Comparison of ENCODE assay signal across 8 mouse cellular contexts in genomic region chr14:31830571-31831369, GRCm38 (mm10). TPM values are rescaled to one million over a fixed set of nuclear protein-coding genes. Genes with fewer than 3 reads are reported as not detected.
DNase-seq lines count a peak whose midpoint lies in the region; ATAC-seq and TF ChIP-seq lines count a peak whose summit lies in the region.

Ankrd28 (minus strand) TSS chr14:31830651.

- peak; percentile 95 for DNase-seq in A20 (ENCODE audit: low read depth, low spot score)
- DNase-seq in heart, adult 9 months (ENCODE audit: low spot score in 2 of 2): peak; percentile 93
- DNase-seq in monocyte, adult 2 months (ENCODE audit: low read depth in 1 of 2, low spot score in 2 of 2): peak; percentile 60 to 81
- peak; percentile 94 to 95 for DNase-seq in spleen, postnatal 36 days (ENCODE audit: low spot score in 2 of 2)

- under 1% methylated on average over 59 of the region's 81 CpGs for WGBS in kidney, embryonic 14.5 days
- under 1% methylated on average over 67 of the region's 81 CpGs for WGBS in limb, embryonic 15.5 days

- H3K4me1 ChIP-seq in bone marrow macrophage, adult 2 months (ENCODE audit: control insufficient read depth, insufficient read depth, low read length): peaks cover 6% of the 10 kb centered on the region; the same call in 1 of the 2 replicates
- H3K4me1 ChIP-seq in embryonic fibroblast, embryonic 13.5 days (ENCODE audit: control insufficient read depth, insufficient read depth, low read length): no peaks in the 10 kb centered on the region
- H3K4me1 ChIP-seq in kidney, embryonic 14.5 days (ENCODE audit: control insufficient read depth, insufficient read depth, low read length): peaks cover 3% of the 10 kb centered on the region; the same call in 1 of the 2 replicates
- peaks cover 6% of the 10 kb centered on the region; the same call in 1 of the 2 replicates for H3K4me1 ChIP-seq in limb, embryonic 15.5 days

- TF ChIP-seq CTCF in bone marrow macrophage, adult 2 months (IDR thresholded peaks at IDR 0.05; ENCODE audit: low read depth, low read length): no peak
- no peak for TF ChIP-seq CTCF in embryonic fibroblast, embryonic 13.5 days (IDR thresholded peaks at IDR 0.05; ENCODE audit: borderline replicate concordance, insufficient read depth, low read length)

- no peaks in the 10 kb centered on the region for H3K36me3 ChIP-seq in kidney, embryonic 14.5 days (ENCODE audit: control insufficient read depth, insufficient read depth, low read length)
- H3K36me3 ChIP-seq in limb, embryonic 15.5 days: no peaks in the 10 kb centered on the region

- peak within 1 kb of the TSS; percentile 85 for H3K4me2 ChIP-seq in kidney, embryonic 14.5 days (replicated peaks; ENCODE audit: low read depth, low read length)
- peak within 1 kb of the TSS; percentile 82 for H3K4me2 ChIP-seq in limb, embryonic 15.5 days

- H3K27ac ChIP-seq in bone marrow macrophage, adult 2 months (ENCODE audit: insufficient read depth, low read depth, low read length): peak within 1 kb of the TSS; percentile 43
- H3K27ac ChIP-seq in embryonic fibroblast, embryonic 13.5 days (ENCODE audit: insufficient read depth, low read length): no peak within 1 kb of the TSS
- H3K27ac ChIP-seq in kidney, embryonic 14.5 days (ENCODE audit: low read depth, low read length): peak within 1 kb of the TSS; percentile 93
- peak within 1 kb of the TSS; percentile 93 for H3K27ac ChIP-seq in limb, embryonic 15.5 days

- H3K4me3 ChIP-seq in bone marrow macrophage, adult 2 months (ENCODE audit: insufficient read depth, low read length): peak within 1 kb of the TSS; percentile 97
- H3K4me3 ChIP-seq in embryonic fibroblast, embryonic 13.5 days (ENCODE audit: insufficient read depth, low read length): peak within 1 kb of the TSS; percentile 82
- H3K4me3 ChIP-seq in kidney, embryonic 14.5 days (ENCODE audit: low read length): peak within 1 kb of the TSS; percentile 93
- peak within 1 kb of the TSS; percentile 91 for H3K4me3 ChIP-seq in limb, embryonic 15.5 days

- no peaks in the 10 kb centered on the region for H3K9me3 ChIP-seq in kidney, embryonic 14.5 days (ENCODE audit: control insufficient read depth, low read length)
- H3K9me3 ChIP-seq in limb, embryonic 15.5 days: no peaks in the 10 kb centered on the region

- peak within 1 kb of the TSS; percentile 82 for H3K9ac ChIP-seq in kidney, embryonic 14.5 days (ENCODE audit: low read depth, low read length)
- peak within 1 kb of the TSS; percentile 80 for H3K9ac ChIP-seq in limb, embryonic 15.5 days

- ATAC-seq in kidney, embryonic 14.5 days (ENCODE audit: low FRiP score, low TSS enrichment): peak; percentile 98
- peak; percentile 97 for ATAC-seq in limb, embryonic 15.5 days (ENCODE audit: insufficient number of reproducible peaks, low FRiP score, low TSS enrichment, low read depth)

- H3K27me3 ChIP-seq in kidney, embryonic 14.5 days (ENCODE audit: control insufficient read depth, insufficient read depth, low read length): no peaks in the 10 kb centered on the region
- no peaks in the 10 kb centered on the region for H3K27me3 ChIP-seq in limb, embryonic 15.5 days

- TF ChIP-seq POLR2A in bone marrow macrophage, adult 2 months (IDR thresholded peaks at IDR 0.05; ENCODE audit: borderline replicate concordance, low read depth, low read length): no peak
- TF ChIP-seq POLR2A in embryonic fibroblast, embryonic 13.5 days (IDR thresholded peaks at IDR 0.05; ENCODE audit: low read depth, low read length): peak; percentile 67; the same call in 1 of the 2 replicates

RNA-seq across cellular contexts. Expression of gene Ankrd28, which starts in this region (rescaled TPM):
- 25.5 and 26.7 TPM in 2 replicates for polyA plus RNA-seq in bone marrow macrophage, adult 2 months (2012; ENCODE audit: insufficient read depth, insufficient read length, missing spikeins)
- polyA plus RNA-seq in embryonic fibroblast, embryonic 13.5 days (2011; ENCODE audit: insufficient read length, low read depth, missing spikeins): 56.1 and 57.5 TPM in 2 replicates
- polyA plus RNA-seq in kidney, embryonic 14.5 days (2014; fragmentation: Nextera tagmentation; extraction: Ambion mirVana): 5.9 and 11.0 TPM in 2 replicates
- 9.8 and 10.0 TPM in 2 replicates for polyA plus RNA-seq in limb, embryonic 15.5 days (2015; fragmentation: Nextera tagmentation; extraction: Ambion mirVana)
